11 mouse cellular contexts compared by ENCODE assay signal in genomic region chr16:4605514-4606131, GRCm38 (mm10). TPM values are rescaled to one million over a fixed set of nuclear protein-coding genes. Genes with fewer than 3 reads are reported as not detected.
A peak's percentile ranks its signal among the peaks of the same experiment; 100 is the strongest.
DNase-seq lines count a peak whose midpoint lies in the region; ATAC-seq and TF ChIP-seq lines count a peak whose summit lies in the region.
"Had no signal": no experiment of that assay in that cellular context is flagged by ENCODE, and none has a peak within 500 bp of the region (broad histone marks: within the 10 kb centered on the region; RNA-seq: fewer than 3 reads in every experiment).

No protein-coding gene starts in this region.

- no peak overlapping the region for H3K4me2 ChIP-seq in heart, embryonic 16.5 days (ENCODE audit: low read depth, low read length)
- H3K4me2 ChIP-seq: midbrain, embryonic 13.5 days had no signal

- no peak for TF ChIP-seq CTCF in kidney, adult 2 months (conservative IDR thresholded peaks at IDR 0.05; ENCODE audit: insufficient read depth, insufficient read length, low read depth, low read length)
- no peak for TF ChIP-seq CTCF in left cerebral cortex, adult 2 months (IDR thresholded peaks at IDR 0.05)

- H3K27ac ChIP-seq in heart, embryonic 16.5 days (ENCODE audit: low read length), result peak overlapping the region; percentile 43
- H3K27ac ChIP-seq in kidney, adult 2 months (ENCODE audit: insufficient read depth, low read depth, low read length), result peak overlapping the region; percentile 94
- H3K27ac ChIP-seq in left cerebral cortex, adult 2 months, result no peak overlapping the region
- H3K27ac ChIP-seq: midbrain, embryonic 13.5 days had no signal

- H3K27me3 ChIP-seq in heart, embryonic 16.5 days (ENCODE audit: control insufficient read depth, insufficient read depth, low read length), result no peaks in the 10 kb centered on the region
- no peaks in the 10 kb centered on the region for H3K27me3 ChIP-seq in kidney, adult 2 months (replicated peaks; ENCODE audit: control insufficient read depth, insufficient read depth, low read length)
- H3K27me3 ChIP-seq: midbrain, embryonic 13.5 days had no signal

- intact Hi-C loops in heart, postnatal 25 days (cut with DNase I), result loop anchor here (2.0 to 5.0 kb wide), 4 partner anchors 13 to 303 kb away; no protein-coding TSS in a partner anchor
- intact Hi-C loops in left cerebral cortex, adult 2 months (cut with DNase I), result loop anchor here (2.0 kb wide), 2 partner anchors 55 to 117 kb away; no protein-coding TSS in a partner anchor

- H3K36me3 ChIP-seq in heart, embryonic 16.5 days (ENCODE audit: control insufficient read depth, insufficient read depth), result peaks cover 5% of the 10 kb centered on the region; the same call in 1 of the 2 replicates
- no peaks in the 10 kb centered on the region; the same call in 1 of the 2 replicates for H3K36me3 ChIP-seq in kidney, adult 2 months (ENCODE audit: control insufficient read depth, insufficient read depth, low read length)
- H3K36me3 ChIP-seq: G1E had no signal

- DNase-seq in heart, postnatal 25 days (ENCODE audit: low spot score), result no peak
- DNase-seq in retina, postnatal 1 day, result peak; percentile 88
- no peak for DNase-seq in retina, embryonic 14.5 days (ENCODE audit: low spot score)
- DNase-seq in kidney, adult 2 months, result peak; percentile 69
- DNase-seq in right cerebral cortex, postnatal 10 days (ENCODE audit: low spot score in 2 of 2), result no peak
- no peak for DNase-seq in thymus, adult 18-20 months
- DNase-seq in left cerebral cortex, adult 2 months (ENCODE audit: extremely low spot score in 1 of 2, low spot score in 2 of 2), result no peak
- DNase-seq: adrenal gland, postnatal 25 days had no signal

- no peak overlapping the region; the same call in 1 of the 2 replicates for H3K9ac ChIP-seq in heart, embryonic 16.5 days (ENCODE audit: low read length)
- H3K9ac ChIP-seq: midbrain, embryonic 13.5 days had no signal

- ATAC-seq in heart, embryonic 16.5 days (replicated peaks; ENCODE audit: extremely low read depth, insufficient read depth, low FRiP score), result no peak
- ATAC-seq: midbrain, embryonic 13.5 days had no signal

- no peak overlapping the region for H3K4me3 ChIP-seq in heart, embryonic 16.5 days (ENCODE audit: low read length)
- no peak overlapping the region for H3K4me3 ChIP-seq in kidney, adult 2 months (ENCODE audit: insufficient read depth, low read depth, low read length)
- no peak overlapping the region for H3K4me3 ChIP-seq in left cerebral cortex, adult 2 months
- H3K4me3 ChIP-seq: midbrain, embryonic 13.5 days had no signal

- peaks cover 69% of the 10 kb centered on the region for H3K4me1 ChIP-seq in heart, embryonic 16.5 days (ENCODE audit: control insufficient read depth, insufficient read depth, low read length)
- H3K4me1 ChIP-seq in kidney, adult 2 months (ENCODE audit: control insufficient read depth, insufficient read depth, low read length), result peaks cover 53% of the 10 kb centered on the region

- no peaks in the 10 kb centered on the region for H3K9me3 ChIP-seq in heart, embryonic 16.5 days (replicated peaks; ENCODE audit: control insufficient read depth, low read length)
- H3K9me3 ChIP-seq: G1E; midbrain, embryonic 13.5 days had no signal

- TF ChIP-seq POLR2A in kidney, adult 2 months (IDR thresholded peaks at IDR 0.05; ENCODE audit: low read depth, low read length), result no peak

- 69% methylated on average over 13 of the region's 13 CpGs for WGBS in heart, embryonic 16.5 days
- 39% methylated on average over 13 of the region's 13 CpGs for WGBS in kidney, adult 2 months

RNA-seq across cellular contexts. Expression of gene Glis2, which starts 11.1 kb away (rescaled TPM):
- polyA plus RNA-seq in heart, embryonic 16.5 days (2015; fragmentation: Nextera tagmentation; extraction: Ambion mirVana), result 12.3 and 14.2 TPM in 2 replicates
- total RNA-seq in heart, postnatal 25 days (2021), result 10 to 100 TPM; 16.6 to 20.3 TPM
- polyA plus RNA-seq in kidney, adult 2 months (2012; rRNA removed), result 210 and 226 TPM in 2 replicates
- 10 to 100 TPM; 12.9 to 16.2 TPM for total RNA-seq in left cerebral cortex, adult 2 months (2021)

RNA-seq across cellular contexts. Expression of gene Pam16, which starts 19.2 kb away (rescaled TPM):
- polyA plus RNA-seq in heart, embryonic 16.5 days (2015; fragmentation: Nextera tagmentation; extraction: Ambion mirVana), result 91.2 and 122 TPM in 2 replicates
- total RNA-seq in heart, postnatal 25 days (2021), result 100 to 1,000 TPM; 129 to 141 TPM
- 27.3 and 41.8 TPM in 2 replicates for polyA plus RNA-seq in kidney, adult 2 months (2012; rRNA removed)
- total RNA-seq in left cerebral cortex, adult 2 months (2021), result 10 to 100 TPM; 78.1 to 94.1 TPM

RNA-seq across cellular contexts. Expression of gene Vasn, which starts 34.1 kb away (rescaled TPM):
- 15.7 and 17.2 TPM in 2 replicates for polyA plus RNA-seq in heart, embryonic 16.5 days (2015; fragmentation: Nextera tagmentation; extraction: Ambion mirVana)
- 10 to 100 TPM in 1 of 2 experiments, 1 to 10 TPM in 1; 9.8 to 12.0 TPM for total RNA-seq in heart, postnatal 25 days (2021)
- polyA plus RNA-seq in kidney, adult 2 months (2012; rRNA removed), result 34.6 and 42.3 TPM in 2 replicates
- 10 to 100 TPM; 11.5 to 13.1 TPM for total RNA-seq in left cerebral cortex, adult 2 months (2021)

RNA-seq across cellular contexts. Expression of gene Dnaja3, which starts 34.2 kb away (rescaled TPM):
- polyA plus RNA-seq in heart, embryonic 16.5 days (2015; fragmentation: Nextera tagmentation; extraction: Ambion mirVana), result 87.5 and 88.7 TPM in 2 replicates
- total RNA-seq in heart, postnatal 25 days (2021), result 100 to 1,000 TPM; 149 TPM
- 57.8 and 72.9 TPM in 2 replicates for polyA plus RNA-seq in kidney, adult 2 months (2012; rRNA removed)
- total RNA-seq in left cerebral cortex, adult 2 months (2021), result 10 to 100 TPM; 56.9 to 62.2 TPM

RNA-seq across cellular contexts. Expression of gene Tfap4, which starts 46.0 kb away (rescaled TPM):
- polyA plus RNA-seq in heart, embryonic 16.5 days (2015; fragmentation: Nextera tagmentation; extraction: Ambion mirVana), result 5.6 and 8.1 TPM in 2 replicates
- total RNA-seq in heart, postnatal 25 days (2021), result 1 to 10 TPM; 3.5 to 4.2 TPM
- polyA plus RNA-seq in kidney, adult 2 months (2012; rRNA removed), result 4.5 and 5.1 TPM in 2 replicates
- total RNA-seq in left cerebral cortex, adult 2 months (2021), result 1 to 10 TPM; 2.9 to 4.3 TPM

Comparison
In these comparisons a context has a peak if more than half of its experiments do, and no peak if none do; other contexts are left out.
1. DNase-seq: peak in retina, postnatal 1 day (single experiment) and kidney, adult 2 months (single experiment); none in heart, postnatal 25 days (single experiment), retina, embryonic 14.5 days (single experiment), right cerebral cortex, postnatal 10 days (0 of 2), thymus, adult 18-20 months (0 of 2) and left cerebral cortex, adult 2 months (0 of 2).